Mouse (Mus musculus) ES-E14 (cell line): ENCODE results near the gene Wnk2. TPM values are rescaled to one million over a fixed set of nuclear protein-coding genes. Genes with fewer than 3 reads are reported as not detected.

ENCODE experiments used
- DNase-seq: peaks from one replicate; pipeline ENCODE4 v3.0.0-alpha.2; 2013; ENCODE audit warnings: low read depth, low spot score
- H3K27ac ChIP-seq: 2 replicates; pipeline ENCODE4 v1.5.1; 2012; ENCODE audit warnings: low read depth, mild to moderate bottlenecking, low read length, moderate library complexity, mixed read lengths; ENCODE audit not compliant: poor library complexity, insufficient read depth, severe bottlenecking
- H3K36me3 ChIP-seq: 2 replicates; pipeline ENCODE4 v1.6.1; 2012; ENCODE audit warnings: mild to moderate bottlenecking, low read length, moderate library complexity, mixed read lengths; ENCODE audit not compliant: control insufficient read depth, poor library complexity, insufficient read depth, severe bottlenecking
- H3K4me1 ChIP-seq, 2 experiments: fragments of 150-350 bp in 1 of 2; sonication (generic) in 1 of 2; 2 replicates each; pipeline ENCODE4 v1.6.1; 2012; ENCODE audit warnings: low read length in 2 of 2, mild to moderate bottlenecking in 1 of 2, mixed read lengths in 1 of 2; ENCODE audit not compliant: control insufficient read depth in 2 of 2, insufficient read depth in 2 of 2, poor library complexity in 1 of 2
- H3K4me3 ChIP-seq, 2 experiments: fragments of 150-350 bp in 1 of 2; sonication (generic) in 1 of 2; 2 replicates each; pipeline ENCODE4 v1.5.1; 2012; ENCODE audit warnings: low read length in 2 of 2, low read depth in 1 of 2, mild to moderate bottlenecking in 1 of 2, mixed read lengths in 1 of 2; ENCODE audit not compliant: insufficient read depth in 1 of 2, poor library complexity in 1 of 2, severe bottlenecking in 1 of 2
- H3K9ac ChIP-seq: 2 replicates; pipeline ENCODE4 v1.6.1; 2012; ENCODE audit warnings: low read depth, mild to moderate bottlenecking, low read length, mixed read lengths; ENCODE audit not compliant: poor library complexity, insufficient read depth, severe bottlenecking
- H3K9me3 ChIP-seq: fragments of 150-350 bp; sonication (generic); 2 replicates; pipeline ENCODE4 v1.6.1; 2012; ENCODE audit warnings: low read depth, mild to moderate bottlenecking, low read length; ENCODE audit not compliant: control insufficient read depth, insufficient read depth
- CHD2 ChIP-seq: IDR thresholded peaks from 2 replicates; pipeline ENCODE4 v1.6.1; 2014; ENCODE audit warnings: mild to moderate bottlenecking, low read depth, low read length, inconsistent platforms
- HCFC1 ChIP-seq: IDR thresholded peaks from 2 replicates; pipeline ENCODE4 v1.6.1; 2012; ENCODE audit warnings: low read length, inconsistent platforms, borderline replicate concordance; ENCODE audit not compliant: insufficient read depth
- MAFK ChIP-seq: IDR thresholded peaks from 2 replicates; pipeline ENCODE4 v1.6.1; 2014; ENCODE audit warnings: mild to moderate bottlenecking, low read depth, low read length, inconsistent platforms; ENCODE audit not compliant: insufficient read depth
- ZC3H11A ChIP-seq: IDR thresholded peaks from 2 replicates; pipeline ENCODE4 v1.6.1; 2012; ENCODE audit warnings: low read depth, mild to moderate bottlenecking, inconsistent platforms, low read length, borderline replicate concordance
- ZNF384 ChIP-seq: IDR thresholded peaks from 2 replicates; pipeline ENCODE4 v1.6.1; 2012; ENCODE audit warnings: low read depth, low read length, inconsistent platforms
- in situ Hi-C, 2 experiments: fragments of 600-800 bp; cut with MboI; formaldehyde crosslinking; loops; one replicate each; pipeline ENCODE4 v1.15.1; 2025; ENCODE audit warnings: low sequenced_read_pairs in 2 of 2, inconsistent platforms in 1 of 2; ENCODE audit not compliant: unreplicated experiment in 2 of 2
- total RNA-seq: library from RNA; depleted of rRNA; stranded (reverse); fragments of 300-350 nt; gene quantifications from 2 replicates; pipeline ENCODE4 v1.2.3, GENCODE M21; 2012

The Wnk2 gene
- total RNA-seq, 1 experiment = 1.6 TPM

GRCm38 (mm10) chr13:49052512-49052911, 95.3 kb downstream of the Wnk2 start:
- no peaks in the 10 kb centered on the region for H3K9me3 ChIP-seq
- DNase-seq = no peak
- in situ Hi-C loops = no loop called here
- H3K36me3 ChIP-seq = no peaks in the 10 kb centered on the region
- H3K4me1 ChIP-seq = peaks cover 2 to 8% of the 10 kb centered on the region in 2 experiments; a peak in 2 of 4 replicates
- no peak overlapping the region for H3K27ac ChIP-seq
- H3K4me3 ChIP-seq = no peak overlapping the region
- H3K9ac ChIP-seq = no peak overlapping the region
- no peak for TF ChIP-seq CHD2
- no peak for TF ChIP-seq ZNF384
- TF ChIP-seq ZC3H11A = no peak
- no peak for TF ChIP-seq HCFC1
- no peak for TF ChIP-seq MAFK

- TF ChIP-seq MAFK (no peak), HCFC1 (no peak), ZNF384 (no peak), CHD2 (no peak), ZC3H11A (no peak)
- in situ Hi-C loops = no loop called here
- no peak for DNase-seq
Measured at GRCm38 (mm10) chr13:49047393-49047792, 100.4 kb downstream of the Wnk2 start.

GRCm38 (mm10) chr13:49044145-49044561, 103.7 kb downstream of the Wnk2 start:
- Histone ChIP-seq H3K4me1 (no peaks in the 10 kb centered on the region), H3K9ac (no peak overlapping the region), H3K9me3 (no peaks in the 10 kb centered on the region), H3K36me3 (no peaks in the 10 kb centered on the region), H3K27ac (no peak overlapping the region), H3K4me3 (no peak overlapping the region)
- no peak for DNase-seq
- in situ Hi-C loops = no loop called here
- TF ChIP-seq CHD2 (no peak), ZNF384 (no peak), HCFC1 (no peak), ZC3H11A (no peak), MAFK (no peak)

More at GRCm38 (mm10) chr13:49047393-49047792, 100.4 kb downstream of the Wnk2 start:
- H3K9ac ChIP-seq = no peak overlapping the region
- no peak overlapping the region for H3K27ac ChIP-seq
- no peaks in the 10 kb centered on the region for H3K36me3 ChIP-seq
- no peaks in the 10 kb centered on the region for H3K9me3 ChIP-seq
- H3K4me3 ChIP-seq = no peak overlapping the region
- H3K4me1 ChIP-seq = peaks cover 2 to 8% of the 10 kb centered on the region in 2 experiments; a peak in 2 of 4 replicates

GRCm38 (mm10) chr13:49042371-49042770, 105.4 kb downstream of the Wnk2 start:
- H3K9me3 ChIP-seq = no peaks in the 10 kb centered on the region
- TF ChIP-seq CHD2 (no peak), ZC3H11A (no peak), MAFK (no peak), HCFC1 (no peak), ZNF384 (no peak)
- no peak overlapping the region for H3K4me3 ChIP-seq
- H3K27ac ChIP-seq = no peak overlapping the region
- in situ Hi-C loops = no loop called here
- H3K9ac ChIP-seq = no peak overlapping the region
- DNase-seq = no peak
- H3K4me1 ChIP-seq = peaks cover 0 to 5% of the 10 kb centered on the region in 2 experiments; a peak in 2 of 4 replicates
- H3K36me3 ChIP-seq = no peaks in the 10 kb centered on the region
